17 mouse cellular contexts compared by ENCODE assay signal in the genomic region with DNA sequence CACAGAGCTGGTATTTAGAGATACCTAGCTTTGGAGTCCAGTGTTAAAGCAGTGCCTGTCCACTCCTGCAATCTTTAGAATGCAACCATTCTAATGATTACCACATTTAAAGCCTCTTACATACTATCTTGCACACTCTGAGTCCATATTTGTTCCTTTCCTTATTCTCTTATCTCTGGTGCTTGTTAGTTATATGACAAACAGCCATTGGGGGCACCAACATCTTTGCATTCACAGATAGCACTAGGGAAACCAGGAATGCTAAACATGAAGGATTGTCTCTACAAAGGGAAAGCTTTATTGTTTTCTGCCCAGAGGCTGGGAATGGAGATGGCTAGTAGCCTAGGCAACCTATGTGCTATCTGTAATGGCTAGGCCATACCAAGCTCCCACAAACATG.
"Had no signal": no experiment of that assay in that cellular context is flagged by ENCODE, and none has a peak within 500 bp of the region (broad histone marks: within the 10 kb centered on the region; RNA-seq: fewer than 3 reads in every experiment).

No protein-coding gene starts in this region.

- H3K36me3 ChIP-seq: lung, embryonic 15.5 days; midbrain, embryonic 12.5 days had no signal

- H3K9me3 ChIP-seq: kidney, embryonic 15.5 days; lung, embryonic 15.5 days; midbrain, embryonic 12.5 days; midbrain, embryonic 15.5 days; neural tube, embryonic 13.5 days had no signal

- H3K4me2 ChIP-seq: kidney, embryonic 15.5 days; lung, embryonic 15.5 days; midbrain, embryonic 12.5 days; midbrain, embryonic 15.5 days; neural tube, embryonic 13.5 days had no signal

- H3K4me3 ChIP-seq: kidney, embryonic 15.5 days; lung, embryonic 15.5 days; midbrain, embryonic 12.5 days; midbrain, embryonic 15.5 days; neural tube, embryonic 13.5 days had no signal

- ATAC-seq: intestine, embryonic 16.5 days; midbrain, embryonic 15.5 days had no signal

- H3K4me1 ChIP-seq: kidney, embryonic 15.5 days; lung, embryonic 15.5 days; midbrain, embryonic 12.5 days; midbrain, embryonic 15.5 days; neural tube, embryonic 13.5 days had no signal

- H3K27ac ChIP-seq: kidney, embryonic 15.5 days; lung, embryonic 15.5 days; midbrain, embryonic 12.5 days; midbrain, embryonic 15.5 days; neural tube, embryonic 13.5 days had no signal

- H3K9ac ChIP-seq: kidney, embryonic 15.5 days; lung, embryonic 15.5 days; midbrain, embryonic 12.5 days; midbrain, embryonic 15.5 days; neural tube, embryonic 13.5 days had no signal

- DNase-seq: kidney, adult 18-20 months; kidney, postnatal 10 days; kidney, postnatal 36 days; lung, adult 18-20 months; lung, postnatal 10 days; lung, postnatal 36 days; retina, postnatal 1 day; right cerebral cortex, postnatal 25 days; spleen, adult 18-20 months; thymus, adult 18-20 months; thymus, postnatal 36 days had no signal

- H3K27me3 ChIP-seq: kidney, embryonic 15.5 days; lung, embryonic 15.5 days; midbrain, embryonic 12.5 days; midbrain, embryonic 15.5 days; neural tube, embryonic 13.5 days had no signal
